Mouse (Mus musculus) heart, postnatal 25 days (tissue): Measurements from ENCODE around the gene Map2k3. TPM values are rescaled to one million over a fixed set of nuclear protein-coding genes. Genes with fewer than 3 reads are reported as not detected.

Experiments
- DNase-seq: peaks from one replicate; pipeline ENCODE4 v3.0.0; 2022; ENCODE audit warnings: low spot score
- intact Hi-C: fragments of 180-260 bp; cut with DNase I; formaldehyde crosslinking; loops from one replicate; pipeline ENCODE4 v1.15.1; 2025
- total RNA-seq, 2 experiments: library from RNA; stranded (reverse); gene quantifications; 2 replicates each; pipeline ENCODE4 v1.2.3; 2021

Gene Map2k3
- total RNA-seq, 2 experiments from 2014 or later = 73.6 to 81.8 TPM

DNA sequence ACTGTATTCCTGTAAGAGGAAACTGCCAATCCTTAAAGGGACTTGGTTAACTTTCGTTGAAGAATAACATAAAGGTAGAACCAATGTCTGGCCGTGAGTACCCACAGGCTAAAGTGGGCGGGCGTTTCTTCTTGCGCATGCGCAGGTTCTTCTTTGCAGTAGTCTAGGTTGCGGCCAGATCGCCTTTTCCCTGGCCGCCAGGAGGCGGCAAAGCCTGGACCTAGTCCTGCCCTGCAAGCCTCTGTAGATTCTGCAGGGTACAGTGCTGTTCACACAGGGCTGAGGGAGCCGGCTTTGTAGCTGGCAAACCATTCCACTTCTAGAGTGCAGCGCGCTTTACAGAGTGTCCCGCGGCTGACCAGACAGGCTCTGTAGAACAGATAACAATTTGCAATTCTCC lies 22.0 kb downstream of the Map2k3 start:
- intact Hi-C loops = loop anchor here (1.0 kb wide), 1 partner anchor 137 kb away; no protein-coding TSS in a partner anchor

GRCm38 (mm10) chr11:60954255-60955104 lies 22.6 kb downstream of the Map2k3 start:
- no peak for DNase-seq
- intact Hi-C loops = no loop called here

More for the DNA sequence above, 22.0 kb downstream of the Map2k3 start:
- DNase-seq = peak; percentile 66

GRCm38 (mm10) chr11:60955621-60956383 lies 24.0 kb downstream of the Map2k3 start:
- no peak for DNase-seq
- intact Hi-C loops = no loop called here

GRCm38 (mm10) chr11:60958948-60959347 lies 27.1 kb downstream of the Map2k3 start:
- DNase-seq = no peak
- intact Hi-C loops = no loop called here

GRCm38 (mm10) chr11:60961176-60961575 lies 29.3 kb downstream of the Map2k3 start:
- DNase-seq = no peak
- intact Hi-C loops = no loop called here

DNA sequence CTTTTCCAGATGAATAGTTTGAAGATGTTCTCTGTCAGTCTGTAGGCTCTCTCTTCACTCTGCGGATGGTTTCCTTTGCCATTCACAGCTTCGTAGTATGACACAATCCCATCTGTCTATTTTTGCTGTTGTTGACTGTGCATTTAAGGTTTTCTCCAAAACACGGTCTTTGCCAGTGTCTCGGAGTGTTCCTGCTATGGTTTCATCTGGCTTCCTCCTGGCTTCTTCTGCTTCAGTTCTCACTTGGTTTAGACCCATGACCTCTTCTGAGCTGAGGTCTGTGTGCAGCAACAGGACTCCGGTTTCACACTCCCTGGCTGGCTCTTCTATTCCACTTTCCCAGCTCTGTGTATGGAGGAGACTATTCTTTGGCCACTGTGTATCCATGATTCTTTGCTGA lies 30.9 kb downstream of the Map2k3 start:
- DNase-seq = no peak
- intact Hi-C loops = no loop called here

DNA sequence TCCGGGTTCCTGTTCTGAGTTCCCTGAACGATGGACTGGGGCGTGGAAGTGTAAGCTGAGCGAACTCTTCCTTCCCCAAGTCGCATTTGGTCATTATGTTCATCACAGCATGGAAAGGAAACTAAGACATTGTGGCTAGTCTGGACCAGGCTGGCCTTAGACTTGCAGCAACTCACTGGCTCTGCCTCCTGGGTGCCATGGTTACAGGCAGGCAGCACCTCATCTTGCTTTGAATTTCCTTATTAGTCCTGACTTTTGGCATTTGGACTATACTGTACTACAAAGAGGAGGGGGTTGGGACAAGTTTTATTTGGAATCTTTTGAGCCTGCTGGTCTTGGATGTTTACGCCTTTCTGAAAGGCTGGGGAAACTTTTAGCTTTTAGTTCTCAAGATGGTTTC lies 35.1 kb downstream of the Map2k3 start:
- no peak for DNase-seq
- intact Hi-C loops = no loop called here

GRCm38 (mm10) chr11:60975097-60975496 lies 43.3 kb downstream of the Map2k3 start:
- DNase-seq = no peak
- intact Hi-C loops = no loop called here

DNA sequence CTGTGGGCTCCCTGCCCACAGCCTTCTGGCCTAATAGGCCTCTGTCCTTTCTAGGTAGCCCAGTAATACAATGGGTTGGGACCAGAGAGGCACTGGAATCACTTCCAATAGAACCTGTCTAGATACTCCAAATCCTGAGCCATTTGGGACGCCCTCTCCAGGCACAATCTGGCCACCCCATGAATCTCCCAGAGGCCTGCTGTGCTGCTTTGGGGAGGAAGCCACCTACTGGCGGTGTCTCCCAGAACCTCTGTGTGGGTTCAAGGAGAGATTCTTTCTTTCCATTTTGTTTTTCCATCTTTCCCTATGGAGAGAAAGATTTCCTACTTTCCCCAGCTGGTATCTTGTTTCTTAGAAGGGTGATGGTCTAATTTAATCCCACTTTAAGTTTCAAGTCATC lies 44.4 kb downstream of the Map2k3 start:
- DNase-seq = no peak
- intact Hi-C loops = no loop called here

GRCm38 (mm10) chr11:60976742-60977141 lies 44.9 kb downstream of the Map2k3 start:
- DNase-seq = no peak
- intact Hi-C loops = no loop called here

- intact Hi-C loops = no loop called here
- no peak for DNase-seq
Observed at GRCm38 (mm10) chr11:60977153-60977552, 45.3 kb downstream of the Map2k3 start.

DNA sequence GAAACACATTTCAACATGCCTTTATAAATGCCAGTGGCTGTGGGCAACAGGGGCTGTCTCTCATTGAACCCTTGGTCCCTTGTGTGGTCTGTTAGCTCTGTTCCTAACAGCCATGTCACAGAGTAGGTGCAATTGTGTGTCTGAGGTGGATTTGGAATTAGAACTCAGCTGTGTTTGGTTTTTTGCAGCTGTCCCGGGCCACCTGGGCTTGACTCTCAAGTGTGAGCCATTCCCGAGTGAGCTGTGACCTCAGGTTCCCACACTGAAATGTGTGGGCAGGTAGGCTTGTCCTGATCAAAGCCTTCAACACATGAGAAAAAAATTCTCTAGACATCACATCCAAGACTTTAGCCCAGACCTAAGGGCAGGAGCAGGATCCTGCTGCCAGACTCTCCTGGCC lies 46.8 kb downstream of the Map2k3 start:
- no peak for DNase-seq
- intact Hi-C loops = no loop called here

DNA sequence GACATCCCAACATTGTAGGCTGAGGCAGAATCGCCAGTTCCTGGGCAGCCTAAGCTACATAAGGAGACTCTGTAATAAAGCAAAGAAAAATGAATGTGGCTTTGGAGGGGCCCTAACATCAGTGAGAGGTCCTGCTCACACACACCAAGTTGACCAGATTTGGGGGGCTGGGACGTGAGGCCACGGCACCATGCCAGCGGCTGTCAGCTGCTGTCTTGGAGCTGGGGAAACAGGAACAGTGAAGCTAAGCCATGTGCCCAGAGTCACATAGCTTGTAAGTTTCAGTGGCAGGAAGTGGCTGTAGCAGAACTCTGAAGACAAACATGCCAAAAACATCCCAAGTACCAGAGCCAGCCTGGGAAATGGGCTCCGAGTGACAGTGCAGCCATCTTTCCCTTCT lies 48.0 kb downstream of the Map2k3 start:
- DNase-seq = no peak
- intact Hi-C loops = no loop called here

- DNase-seq = no peak
- intact Hi-C loops = no loop called here
Observed at GRCm38 (mm10) chr11:60981693-60982486, 50.1 kb downstream of the Map2k3 start.

GRCm38 (mm10) chr11:60984912-60985558 lies 53.2 kb downstream of the Map2k3 start:
- intact Hi-C loops = loop anchor here (5.0 kb wide), 1 partner anchor 37 kb away; the partner anchor contains the start of gene Kcnj12
- peak; percentile 23 for DNase-seq

DNA sequence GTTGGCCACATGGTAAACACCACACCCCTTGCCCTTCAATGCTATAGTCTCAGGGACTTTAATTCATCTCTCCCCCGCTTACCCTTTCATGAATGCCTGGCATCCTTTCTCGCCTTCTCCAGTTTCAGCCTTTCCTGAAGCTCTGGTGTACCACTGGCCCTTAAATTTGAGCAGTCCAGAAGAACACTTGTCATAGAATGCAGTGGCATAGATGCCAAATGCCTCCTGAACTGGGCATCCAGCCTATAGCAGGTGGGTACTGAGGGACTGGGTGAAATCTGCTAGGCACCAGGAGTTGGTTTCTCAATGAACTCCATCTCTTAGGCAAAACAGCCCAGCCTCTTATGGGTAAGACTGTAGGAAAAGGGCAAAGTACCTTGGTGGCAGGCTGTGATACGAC lies 58.6 kb downstream of the Map2k3 start:
- intact Hi-C loops = no loop called here
- DNase-seq = no peak
